Mouse (Mus musculus) bone marrow macrophage, adult 2 months (primary cell): Measurements from ENCODE around the gene Il6.

Source experiments
- CTCF ChIP-seq: IDR thresholded peaks from 2 replicates; pipeline ENCODE4 v1.5.1; 2012; ENCODE audit warnings: low read depth, mild to moderate bottlenecking, low read length, moderate library complexity
- POLR2A ChIP-seq: IDR thresholded peaks from 2 replicates; pipeline ENCODE4 v1.6.1; 2012; ENCODE audit warnings: mild to moderate bottlenecking, low read depth, low read length, borderline replicate concordance

DNA sequence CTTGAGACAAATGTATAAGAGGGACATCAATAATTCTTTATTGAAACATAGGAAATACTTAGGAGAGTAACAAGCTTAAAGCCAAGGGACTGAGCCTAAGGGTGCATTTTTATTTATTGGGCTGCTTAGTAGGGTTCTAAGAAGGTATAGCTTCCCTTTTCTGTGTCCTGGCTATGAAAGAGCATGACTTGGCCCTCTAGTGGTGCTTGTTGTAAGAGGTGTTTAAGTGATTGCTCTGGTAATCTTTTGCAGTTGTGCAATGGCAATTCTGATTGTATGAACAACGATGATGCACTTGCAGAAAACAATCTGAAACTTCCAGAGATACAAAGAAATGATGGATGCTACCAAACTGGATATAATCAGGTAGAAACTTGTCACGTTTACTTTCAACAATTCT, 1.7 kb downstream of the Il6 start:
- TF ChIP-seq POLR2A (no peak), CTCF (no peak)
